Mouse (Mus musculus) stomach, postnatal 0 days (tissue): ENCODE results near the gene Ccdc34.

Source experiments
- CTCF ChIP-seq: IDR thresholded peaks from 2 replicates; pipeline ENCODE4 v1.5.1; 2016; ENCODE audit warnings: antibody characterized with exemption, low read depth, mild to moderate bottlenecking, moderate library complexity
- EP300 ChIP-seq: optimal IDR thresholded peaks from 2 replicates; pipeline ENCODE3; 2016; ENCODE audit warnings: antibody characterized with exemption

GRCm38 (mm10) chr2:110222793-110223192 is 205.2 kb downstream of the Ccdc34 start:
- TF ChIP-seq EP300 (no peak), CTCF (no peak)
